Mouse (Mus musculus) C2C12 (cell line): ENCODE data around the gene Fmod. TPM values are rescaled to one million over a fixed set of nuclear protein-coding genes. Genes with fewer than 3 reads are reported as not detected.

ENCODE experiments used
- H3K27me3 ChIP-seq: one replicate; pipeline ENCODE4 v1.6.1; 2011; ENCODE audit not compliant: control insufficient read depth, insufficient read depth, insufficient read length
- H3K36me3 ChIP-seq: one replicate; pipeline ENCODE4 v1.6.1; 2011; ENCODE audit not compliant: control insufficient read depth, insufficient read depth
- H3K4me3 ChIP-seq: one replicate; pipeline ENCODE4 v1.5.1; 2011; ENCODE audit warnings: mild to moderate bottlenecking, control low read depth; ENCODE audit not compliant: poor library complexity, insufficient read depth, severe bottlenecking
- H3K79me2 ChIP-seq: one replicate; pipeline ENCODE4 v1.6.1; 2011; ENCODE audit not compliant: control insufficient read depth, insufficient read depth
- H3K79me3 ChIP-seq: one replicate; pipeline ENCODE4 v1.6.1; 2011; ENCODE audit warnings: low read depth, control low read depth
- H3ac ChIP-seq: one replicate; pipeline ENCODE3; 2011; ENCODE audit warnings: low read depth; ENCODE audit not compliant: control insufficient read depth, insufficient read length
- CEBPB ChIP-seq: IDR thresholded peaks from one replicate; pipeline ENCODE4 v1.6.1; 2011; ENCODE audit warnings: low read depth, mild to moderate bottlenecking, control low read depth, moderate library complexity
- CTCF ChIP-seq: IDR thresholded peaks from one replicate; pipeline ENCODE4 v1.5.1; 2011; ENCODE audit not compliant: control insufficient read depth, insufficient read depth, insufficient read length
- FOSL1 ChIP-seq: IDR thresholded peaks from one replicate; pipeline ENCODE4 v1.8.0; 2011; ENCODE audit warnings: mild to moderate bottlenecking, low read length; ENCODE audit not compliant: poor library complexity, insufficient read depth, severe bottlenecking
- MAX ChIP-seq: IDR thresholded peaks from one replicate; pipeline ENCODE4 v1.6.1; 2011; ENCODE audit warnings: mild to moderate bottlenecking, control low read depth
- MYOD1 ChIP-seq: IDR thresholded peaks from one replicate; pipeline ENCODE4 v1.6.1; 2011; ENCODE audit warnings: low read depth; ENCODE audit not compliant: control insufficient read depth, insufficient read length
- MYOG ChIP-seq: IDR thresholded peaks from one replicate; pipeline ENCODE4 v1.6.1; 2011; ENCODE audit not compliant: control insufficient read depth, insufficient read length; ENCODE audit errors: extremely low read depth
- USF1 ChIP-seq: IDR thresholded peaks from one replicate; pipeline ENCODE4 v1.6.1; 2011; ENCODE audit warnings: low read depth, mild to moderate bottlenecking, control low read depth, moderate library complexity
- polyA plus RNA-seq: library from polyadenylated mRNA; unstranded; fragments of >200 nt; fragmentation: generic; extraction: Trizol; gene quantifications from one replicate; pipeline ENCODE4 v1.2.1, GENCODE M21; 2012; ENCODE audit warnings: missing spikeins

Gene Fmod
- polyA plus RNA-seq, 1 experiment, result 0.53 TPM

- Histone ChIP-seq H3ac (peak within 1 kb of the TSS; percentile 69), H3K36me3 (peaks cover 19% of the 10 kb centered on the region), H3K4me3 (peak within 1 kb of the TSS; percentile 68), H3K79me2 (peaks cover 25% of the 10 kb centered on the region), H3K27me3 (no peaks in the 10 kb centered on the region), H3K79me3 (peaks cover 3% of the 10 kb centered on the region)
- TF ChIP-seq MAX (peak; percentile 53), MYOG (no peak)
Observed at GRCm38 (mm10) chr1:134078802-134079476, 41.9 kb downstream of the Fmod start, which contains the start of gene Btg2. Gene Btg2, minus strand, starts transcription at chr1:134079120.

GRCm38 (mm10) chr1:134079477-134080163 is 42.6 kb downstream of the Fmod start:
- Histone ChIP-seq H3K4me3 (no peak overlapping the region), H3K79me3 (peaks cover 3% of the 10 kb centered on the region), H3ac (peak overlapping the region; percentile 48), H3K79me2 (peaks cover 25% of the 10 kb centered on the region), H3K27me3 (no peaks in the 10 kb centered on the region), H3K36me3 (peaks cover 19% of the 10 kb centered on the region)
- TF ChIP-seq CEBPB, result no peak

- Histone ChIP-seq H3K36me3 (peaks cover 13% of the 10 kb centered on the region), H3ac (no peak overlapping the region), H3K79me3 (peaks cover 3% of the 10 kb centered on the region), H3K79me2 (peaks cover 25% of the 10 kb centered on the region), H3K4me3 (no peak overlapping the region), H3K27me3 (no peaks in the 10 kb centered on the region)
- no peak for TF ChIP-seq MYOD1
- TF ChIP-seq CTCF, result no peak
- TF ChIP-seq FOSL1, result no peak
- TF ChIP-seq MAX, result no peak
- TF ChIP-seq MYOG, result no peak
- no peak for TF ChIP-seq USF1
- TF ChIP-seq CEBPB, result no peak
Observed at GRCm38 (mm10) chr1:134080406-134080805, 43.4 kb downstream of the Fmod start.

- peaks cover 23% of the 10 kb centered on the region for H3K79me2 ChIP-seq
- H3ac ChIP-seq, result no peak overlapping the region
- peaks cover 3% of the 10 kb centered on the region for H3K79me3 ChIP-seq
- H3K27me3 ChIP-seq, result no peaks in the 10 kb centered on the region
- no peak overlapping the region for H3K4me3 ChIP-seq
- TF ChIP-seq MAX (no peak), MYOD1 (no peak), USF1 (no peak), CEBPB (no peak), MYOG (no peak), CTCF (no peak), FOSL1 (no peak)
- H3K36me3 ChIP-seq, result peaks cover 7% of the 10 kb centered on the region
Observed at GRCm38 (mm10) chr1:134080881-134081450, 43.9 kb downstream of the Fmod start.

GRCm38 (mm10) chr1:134082987-134083516 is 46.0 kb downstream of the Fmod start:
- H3K27me3 ChIP-seq, result no peaks in the 10 kb centered on the region
- peak overlapping the region; percentile 25 for H3ac ChIP-seq

GRCm38 (mm10) chr1:134083676-134084075 is 46.6 kb downstream of the Fmod start:
- no peaks in the 10 kb centered on the region for H3K79me3 ChIP-seq
- TF ChIP-seq FOSL1 (no peak), MAX (no peak), USF1 (no peak), MYOD1 (no peak), MYOG (no peak), CEBPB (no peak), CTCF (no peak)
- no peaks in the 10 kb centered on the region for H3K36me3 ChIP-seq
- peaks cover 1% of the 10 kb centered on the region for H3K79me2 ChIP-seq
- no peaks in the 10 kb centered on the region for H3K27me3 ChIP-seq
- H3ac ChIP-seq, result no peak overlapping the region
- H3K4me3 ChIP-seq, result no peak overlapping the region

More at GRCm38 (mm10) chr1:134082987-134083516, 46.0 kb downstream of the Fmod start:
- TF ChIP-seq MYOG (no peak), MAX (no peak), CEBPB (no peak), CTCF (no peak), USF1 (no peak), MYOD1 (no peak), FOSL1 (no peak)
- Histone ChIP-seq H3K36me3 (no peaks in the 10 kb centered on the region), H3K79me2 (peaks cover 8% of the 10 kb centered on the region), H3K79me3 (no peaks in the 10 kb centered on the region), H3K4me3 (no peak overlapping the region)
